Mouse (Mus musculus) hindbrain, embryonic 13.5 days (tissue): Measurements from ENCODE around the gene Exoc3l. TPM values are rescaled to one million over a fixed set of nuclear protein-coding genes. Genes with fewer than 3 reads are reported as not detected.
A peak's percentile ranks its signal among the peaks of the same experiment; 100 is the strongest.

Experiments
- ATAC-seq: fragments of 200-750 bp; cut with Nextera tagmentation; 2 replicates; pipeline ENCODE4 v1.8.0; 2017; ENCODE audit warnings: moderate TSS enrichment; ENCODE audit not compliant: low FRiP score
- H3K27ac ChIP-seq: fragments of 300-500 bp; sonication (generic); 2 replicates; pipeline ENCODE4 v1.5.1; 2015; ENCODE audit warnings: inconsistent platforms, mild to moderate bottlenecking, moderate library complexity
- H3K27me3 ChIP-seq: fragments of 300-500 bp; sonication (generic); 2 replicates; pipeline ENCODE4 v1.6.1; 2015; ENCODE audit warnings: mild to moderate bottlenecking, inconsistent platforms
- H3K36me3 ChIP-seq: fragments of 300-500 bp; sonication (generic); 2 replicates; pipeline ENCODE4 v1.6.1; 2015; ENCODE audit warnings: mild to moderate bottlenecking, inconsistent platforms
- H3K4me1 ChIP-seq: fragments of 300-500 bp; sonication (generic); replicated peaks from 2 replicates; pipeline ENCODE4 v1.6.1; 2015; ENCODE audit warnings: inconsistent platforms
- H3K4me2 ChIP-seq: fragments of 300-500 bp; sonication (generic); 2 replicates; pipeline ENCODE4 v1.6.1; 2015; ENCODE audit warnings: inconsistent platforms, mild to moderate bottlenecking, moderate library complexity
- H3K4me3 ChIP-seq: fragments of 300-500 bp; sonication (generic); 2 replicates; pipeline ENCODE4 v1.5.1; 2015; ENCODE audit warnings: mild to moderate bottlenecking, inconsistent platforms
- H3K9ac ChIP-seq: fragments of 300-500 bp; sonication (generic); 2 replicates; pipeline ENCODE4 v1.6.1; 2015; ENCODE audit warnings: mild to moderate bottlenecking, inconsistent platforms
- H3K9me3 ChIP-seq: fragments of 300-500 bp; sonication (generic); 2 replicates; pipeline ENCODE4 v1.6.1; 2016; ENCODE audit warnings: inconsistent platforms
- WGBS: fragments of 180-500 bp; shearing (Covaris S2); methylation state at CpG from one replicate; pipeline ENCODE4 v1.1.7; 2015; 5-methylcytosine and 5-hydroxymethylcytosine counted together
- polyA plus RNA-seq: library from polyadenylated mRNA; unstranded; fragments of >200 nt; fragmentation: Nextera tagmentation; extraction: Ambion mirVana; gene quantifications from 2 replicates; pipeline ENCODE4 v1.2.1, GENCODE M21; 2015

The Exoc3l gene
- polyA plus RNA-seq, 1 experiment from 2014 or later = 14.6 TPM

DNA sequence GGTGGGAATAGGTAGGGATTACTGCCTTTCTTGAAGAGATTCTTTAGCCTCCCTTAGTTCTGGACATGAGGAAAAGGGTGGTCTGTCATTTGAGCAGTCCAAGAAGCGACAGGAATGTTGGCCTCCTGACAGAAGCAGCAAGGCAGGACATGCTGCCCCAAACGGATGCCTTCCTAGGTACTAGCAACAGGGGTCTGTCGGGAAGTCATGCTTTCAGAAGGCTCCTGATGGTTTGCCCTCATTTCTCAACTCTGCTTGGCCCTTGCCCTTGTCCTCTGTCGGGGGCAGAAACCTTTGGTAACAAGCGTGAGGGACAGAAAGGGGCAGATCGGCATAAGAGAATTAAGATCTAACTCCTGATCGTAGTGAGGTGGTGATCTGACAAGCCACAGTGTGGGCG is 14.2 kb upstream of the Exoc3l start:
- H3K27ac ChIP-seq = no peak overlapping the region
- H3K4me1 ChIP-seq = peaks cover 14% of the 10 kb centered on the region
- 85% methylated on average over 8 of the region's 8 CpGs for WGBS
- H3K27me3 ChIP-seq = no peaks in the 10 kb centered on the region
- H3K9ac ChIP-seq = no peak overlapping the region
- no peak overlapping the region for H3K4me2 ChIP-seq
- H3K4me3 ChIP-seq = no peak overlapping the region
- ATAC-seq = no peak
- H3K36me3 ChIP-seq = peaks cover 82% of the 10 kb centered on the region
- no peaks in the 10 kb centered on the region for H3K9me3 ChIP-seq

DNA sequence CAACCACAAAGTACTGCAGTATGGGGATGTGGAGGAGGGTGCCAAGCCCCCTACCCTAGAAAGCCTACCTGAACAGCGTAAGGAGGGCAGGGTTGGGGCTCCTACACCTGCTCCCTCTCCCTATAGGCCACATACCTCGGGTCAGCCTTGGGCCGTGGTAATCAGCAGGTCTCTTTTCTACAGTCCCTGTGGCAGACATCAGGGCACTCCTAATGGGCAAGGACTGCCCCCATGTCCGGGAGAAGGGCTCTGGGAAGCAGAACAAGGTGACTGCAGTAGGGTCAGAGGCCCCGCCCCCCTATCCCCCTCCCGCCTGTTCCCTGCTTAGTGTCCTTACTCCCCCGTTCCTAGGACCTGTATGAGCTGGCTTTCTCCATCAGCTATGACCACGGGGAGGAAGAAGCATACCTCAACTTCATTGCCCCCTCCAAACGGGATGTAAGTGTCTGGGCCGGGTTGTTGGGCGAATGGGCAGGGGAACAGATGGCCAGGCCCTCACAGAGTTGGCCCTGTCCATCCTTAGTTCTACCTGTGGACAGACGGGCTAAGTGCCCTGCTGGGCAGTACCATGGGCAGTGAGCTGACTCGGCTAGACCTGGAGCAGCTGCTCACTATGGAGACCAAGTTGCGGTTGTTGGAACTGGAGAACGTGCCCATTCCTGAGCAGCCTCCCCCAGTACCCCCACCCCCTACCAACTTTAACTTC is 13.4 kb upstream of the Exoc3l start:
- no peak for ATAC-seq
- H3K4me3 ChIP-seq = no peak overlapping the region
- no peaks in the 10 kb centered on the region for H3K9me3 ChIP-seq
- peaks cover 22% of the 10 kb centered on the region for H3K4me1 ChIP-seq
- no peak overlapping the region for H3K9ac ChIP-seq
- peaks cover 80% of the 10 kb centered on the region for H3K36me3 ChIP-seq
- WGBS = 82% methylated on average over 15 of the region's 15 CpGs
- no peak overlapping the region for H3K4me2 ChIP-seq
- H3K27me3 ChIP-seq = no peaks in the 10 kb centered on the region
- no peak overlapping the region for H3K27ac ChIP-seq

DNA sequence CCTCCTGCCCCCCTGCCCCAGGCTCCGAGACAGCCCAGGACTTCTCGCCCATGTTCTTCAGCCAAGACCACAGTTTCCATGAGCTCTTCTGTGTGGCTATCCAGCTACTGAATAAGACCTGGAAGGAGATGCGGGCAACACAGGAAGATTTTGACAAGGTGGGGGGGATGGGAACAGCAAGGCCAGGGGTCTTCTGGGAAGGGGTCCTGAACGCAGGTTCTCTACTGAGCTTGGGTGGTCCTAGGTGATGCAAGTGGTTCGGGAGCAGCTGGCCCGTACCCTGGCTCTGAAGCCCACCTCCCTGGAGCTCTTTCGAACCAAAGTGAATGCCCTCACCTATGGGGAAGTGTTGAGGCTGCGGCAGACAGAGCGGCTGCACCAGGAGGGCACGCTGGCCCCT is 12.5 kb upstream of the Exoc3l start:
- Histone ChIP-seq H3K4me3 (no peak overlapping the region), H3K27ac (no peak overlapping the region), H3K4me2 (no peak overlapping the region), H3K4me1 (peaks cover 25% of the 10 kb centered on the region), H3K9ac (no peak overlapping the region), H3K27me3 (no peaks in the 10 kb centered on the region), H3K36me3 (peaks cover 80% of the 10 kb centered on the region), H3K9me3 (no peaks in the 10 kb centered on the region)
- no peak for ATAC-seq
- WGBS = 96% methylated on average over 10 of the region's 10 CpGs

- H3K4me2 ChIP-seq = no peak overlapping the region
- ATAC-seq = no peak
- H3K27ac ChIP-seq = no peak overlapping the region
- no peak overlapping the region for H3K4me3 ChIP-seq
- peaks cover 25% of the 10 kb centered on the region for H3K4me1 ChIP-seq
- H3K36me3 ChIP-seq = peaks cover 79% of the 10 kb centered on the region
- WGBS = 95% methylated on average over 13 of the region's 13 CpGs
- no peaks in the 10 kb centered on the region for H3K27me3 ChIP-seq
- no peak overlapping the region for H3K9ac ChIP-seq
- no peaks in the 10 kb centered on the region for H3K9me3 ChIP-seq
Measured at GRCm38 (mm10) chr8:105307670-105308069, 11.8 kb upstream of the Exoc3l start.

DNA sequence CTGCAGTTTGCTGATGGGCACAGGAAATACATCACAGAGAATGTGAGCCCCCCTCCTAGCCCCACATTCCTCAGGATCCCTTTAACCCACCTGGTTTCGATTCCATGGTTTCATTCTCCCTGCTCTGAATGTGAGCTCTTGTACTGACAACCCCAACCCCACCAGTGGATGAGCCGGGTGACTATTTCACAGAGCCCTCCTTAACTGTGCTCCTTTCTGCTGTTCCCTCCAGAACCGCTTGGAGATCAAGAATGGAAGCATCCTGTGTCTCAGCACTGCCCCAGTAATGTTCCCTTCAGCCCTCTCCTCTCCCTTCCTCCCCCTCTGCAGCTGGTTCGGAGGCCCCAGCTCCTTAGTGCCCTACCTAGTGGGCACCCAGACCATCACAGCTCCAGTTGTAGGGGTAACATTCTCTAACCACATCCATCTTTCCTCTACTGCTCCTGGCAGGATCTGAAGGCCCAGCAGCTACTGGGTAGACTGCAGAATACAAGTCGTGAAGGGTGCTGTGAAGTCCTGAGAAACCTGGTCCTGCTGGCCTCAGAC is 10.3 kb upstream of the Exoc3l start:
- Histone ChIP-seq H3K4me2 (peak overlapping the region; percentile 48), H3K27me3 (no peaks in the 10 kb centered on the region), H3K9me3 (no peaks in the 10 kb centered on the region), H3K27ac (peak overlapping the region; percentile 66), H3K4me1 (peaks cover 25% of the 10 kb centered on the region), H3K4me3 (peak overlapping the region; percentile 17; the same call in 1 of the 2 replicates), H3K9ac (peak overlapping the region; percentile 66; the same call in 1 of the 2 replicates), H3K36me3 (peaks cover 79% of the 10 kb centered on the region)
- 60% methylated on average over 5 of the region's 5 CpGs for WGBS
- ATAC-seq = peak; percentile 33

DNA sequence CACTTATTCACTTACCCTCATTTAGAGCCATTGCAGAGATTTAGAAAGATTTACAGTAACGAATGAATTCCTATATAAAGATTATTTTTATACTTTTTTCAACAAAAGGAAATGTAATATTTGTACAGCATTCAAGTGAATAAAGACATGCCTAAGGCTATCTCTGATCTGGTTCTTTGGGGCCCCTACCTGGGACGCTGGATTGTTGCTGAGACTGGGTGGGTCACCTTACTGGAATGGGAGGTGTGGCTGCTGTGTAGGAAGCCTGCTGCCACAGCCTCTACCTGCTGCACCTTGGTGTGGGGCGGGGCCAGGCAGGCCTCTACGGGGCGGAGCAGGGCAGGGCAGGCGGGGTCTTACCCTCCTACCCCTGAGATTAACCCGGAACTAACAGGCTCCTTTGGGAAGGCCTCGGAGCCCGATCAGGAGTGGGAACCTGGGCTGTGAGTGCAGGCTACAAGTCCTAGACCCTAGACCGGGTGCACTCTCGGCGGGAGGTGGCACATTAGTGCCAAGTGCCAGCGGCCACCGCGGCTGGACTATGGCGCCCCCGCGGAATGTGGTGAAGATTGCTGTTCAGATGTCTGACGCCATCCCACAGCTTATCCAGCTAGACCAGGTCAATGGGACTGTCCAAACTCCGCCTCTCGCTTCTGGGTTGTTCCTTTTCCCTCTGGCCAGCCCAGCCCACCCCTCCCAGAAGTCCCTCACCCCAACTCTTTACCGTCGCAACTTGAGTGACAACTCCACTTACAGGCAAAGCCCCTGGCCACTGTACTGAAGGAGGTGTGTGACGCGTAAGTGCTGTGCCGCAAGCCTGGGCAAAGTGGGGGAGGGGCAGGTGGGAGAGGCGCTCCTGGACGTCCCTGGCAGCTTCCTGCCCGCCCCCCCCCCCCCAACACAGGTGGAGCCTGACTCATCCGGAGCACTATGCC is 9.6 kb upstream of the Exoc3l start, which contains the start of gene Elmo3:
Gene Elmo3, plus strand, starts transcription at position 391 of the 935 bp plus-strand sequence.
- peak within 1 kb of the TSS; percentile 66 for H3K27ac ChIP-seq

GRCm38 (mm10) chr8:105304325-105305210 is 8.7 kb upstream of the Exoc3l start:
- H3K4me2 ChIP-seq = no peak overlapping the region
- H3K4me1 ChIP-seq = peaks cover 30% of the 10 kb centered on the region
- peaks cover 82% of the 10 kb centered on the region for H3K36me3 ChIP-seq
- H3K4me3 ChIP-seq = no peak overlapping the region
- peak overlapping the region; percentile 53; the same call in 1 of the 2 replicates for H3K27ac ChIP-seq
- no peaks in the 10 kb centered on the region for H3K27me3 ChIP-seq
- 68% methylated on average over 9 of the region's 9 CpGs for WGBS
- H3K9ac ChIP-seq = no peak overlapping the region; the same call in 1 of the 2 replicates
- peak; percentile 9; the same call in 1 of the 2 replicates for ATAC-seq
- no peaks in the 10 kb centered on the region for H3K9me3 ChIP-seq

More for the DNA sequence above, 9.6 kb upstream of the Exoc3l start, which contains the start of gene Elmo3:
- H3K9me3 ChIP-seq = no peaks in the 10 kb centered on the region
- H3K27me3 ChIP-seq = no peaks in the 10 kb centered on the region
- H3K9ac ChIP-seq = peak within 1 kb of the TSS; percentile 66
- H3K36me3 ChIP-seq = peaks cover 82% of the 10 kb centered on the region
- H3K4me1 ChIP-seq = peaks cover 25% of the 10 kb centered on the region
- H3K4me3 ChIP-seq = peak within 1 kb of the TSS; percentile 17; the same call in 1 of the 2 replicates
- H3K4me2 ChIP-seq = peak within 1 kb of the TSS; percentile 48
- peak; percentile 55 for ATAC-seq
- 8% methylated on average over 30 of the region's 30 CpGs for WGBS

DNA sequence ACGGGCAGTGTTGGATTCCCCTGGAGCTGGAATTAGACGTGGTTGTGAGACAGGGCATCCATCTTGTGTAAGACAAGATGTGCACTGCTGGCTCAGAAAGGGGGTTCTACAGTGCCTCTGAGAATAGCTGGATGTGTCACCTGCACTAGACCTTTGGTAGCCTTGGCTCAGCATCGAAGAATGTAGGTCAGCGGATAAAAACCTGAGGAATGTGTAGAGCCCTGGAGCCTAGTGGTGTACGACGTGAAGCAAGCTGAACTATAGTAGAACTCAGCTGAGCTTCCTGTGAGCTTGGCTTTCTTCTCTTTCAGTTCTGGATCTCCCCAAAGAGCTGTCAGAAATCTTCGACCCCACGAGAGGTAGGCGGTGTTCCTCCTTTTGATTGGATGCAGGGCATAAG is 8.0 kb upstream of the Exoc3l start:
- no peaks in the 10 kb centered on the region for H3K9me3 ChIP-seq
- H3K4me2 ChIP-seq = no peak overlapping the region
- 0 out of 2 replicates have a peak overlapping the region, but pooled peaks have one; percentile 53 for H3K27ac ChIP-seq
- H3K9ac ChIP-seq = no peak overlapping the region; the same call in 1 of the 2 replicates
- no peak overlapping the region for H3K4me3 ChIP-seq
- peaks cover 80% of the 10 kb centered on the region for H3K36me3 ChIP-seq
- no peak for ATAC-seq
- H3K27me3 ChIP-seq = no peaks in the 10 kb centered on the region
- 82% methylated on average over 9 of the region's 9 CpGs for WGBS
- peaks cover 37% of the 10 kb centered on the region for H3K4me1 ChIP-seq

DNA sequence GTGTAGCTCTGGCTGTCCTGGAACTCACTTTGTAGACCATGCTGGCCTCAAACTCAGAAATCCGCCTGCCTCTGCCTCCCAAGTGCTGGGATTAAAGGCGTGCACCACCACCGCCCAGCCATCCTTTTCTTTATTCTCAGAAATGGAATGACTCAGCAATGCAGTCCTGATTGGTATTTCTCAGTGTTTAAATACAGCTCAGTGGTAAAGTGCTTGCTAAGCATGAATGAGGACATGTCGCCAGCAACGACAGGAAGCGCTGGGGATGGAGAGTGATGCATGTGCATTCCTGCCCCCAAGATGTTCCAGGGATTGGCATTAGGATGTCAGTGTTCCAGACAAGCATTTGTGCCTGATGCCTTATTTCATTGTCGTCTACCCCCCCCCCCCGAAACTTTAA is 7.5 kb upstream of the Exoc3l start:
- H3K36me3 ChIP-seq = peaks cover 78% of the 10 kb centered on the region
- H3K27me3 ChIP-seq = no peaks in the 10 kb centered on the region
- ATAC-seq = no peak
- H3K4me2 ChIP-seq = no peak overlapping the region
- H3K9ac ChIP-seq = no peak overlapping the region
- 88% methylated on average over 8 of the region's 8 CpGs for WGBS
- H3K9me3 ChIP-seq = no peaks in the 10 kb centered on the region
- H3K27ac ChIP-seq = no peak overlapping the region
- no peak overlapping the region for H3K4me3 ChIP-seq
- H3K4me1 ChIP-seq = peaks cover 42% of the 10 kb centered on the region

GRCm38 (mm10) chr8:105299962-105300361 is 4.1 kb upstream of the Exoc3l start:
- H3K9me3 ChIP-seq = no peaks in the 10 kb centered on the region
- WGBS = 97% methylated on average over 8 of the region's 8 CpGs
- no peak overlapping the region for H3K27ac ChIP-seq
- no peak overlapping the region for H3K9ac ChIP-seq
- H3K4me2 ChIP-seq = no peak overlapping the region
- peaks cover 40% of the 10 kb centered on the region for H3K4me1 ChIP-seq
- no peak overlapping the region for H3K4me3 ChIP-seq
- peaks cover 59% of the 10 kb centered on the region for H3K36me3 ChIP-seq
- no peak for ATAC-seq
- H3K27me3 ChIP-seq = peaks cover 6% of the 10 kb centered on the region; the same call in 1 of the 2 replicates
